Mouse (Mus musculus) testis, postnatal 10 days (tissue): ENCODE data around the gene Gm10778.

Source experiments
- DNase-seq: peaks from one replicate; pipeline ENCODE4 v3.0.0; 2021; ENCODE audit warnings: low spot score

The Gm10778 gene

GRCm38 (mm10) chr10:81648803-81649775, at the start of gene Gm10778:
Gm10778 (plus strand) TSS chr10:81649059.
- DNase-seq: peak; percentile 90

- DNase-seq: no peak
Observed at GRCm38 (mm10) chr10:81599630-81600029, 49.2 kb upstream of the Gm10778 start.

DNA sequence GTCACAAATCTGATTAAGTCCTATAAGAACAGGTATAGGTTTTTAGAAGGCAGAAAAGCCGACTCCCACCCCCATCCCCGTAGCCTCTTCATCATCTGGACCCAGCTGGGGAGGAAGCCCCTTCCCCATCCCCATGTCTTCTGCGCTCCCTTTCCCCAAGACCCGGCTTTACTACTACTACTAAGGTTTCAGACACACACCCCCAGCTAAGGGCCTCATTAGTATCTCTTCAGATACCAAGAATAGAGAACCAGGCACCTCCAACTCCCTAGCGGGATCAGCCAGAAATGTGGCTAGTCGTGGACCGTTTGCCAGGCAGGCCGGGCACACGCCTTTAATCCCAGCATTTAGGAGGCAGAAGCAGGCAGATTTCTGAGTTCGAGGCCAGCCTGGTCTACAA, 48.8 kb upstream of the Gm10778 start:
- DNase-seq: no peak

DNA sequence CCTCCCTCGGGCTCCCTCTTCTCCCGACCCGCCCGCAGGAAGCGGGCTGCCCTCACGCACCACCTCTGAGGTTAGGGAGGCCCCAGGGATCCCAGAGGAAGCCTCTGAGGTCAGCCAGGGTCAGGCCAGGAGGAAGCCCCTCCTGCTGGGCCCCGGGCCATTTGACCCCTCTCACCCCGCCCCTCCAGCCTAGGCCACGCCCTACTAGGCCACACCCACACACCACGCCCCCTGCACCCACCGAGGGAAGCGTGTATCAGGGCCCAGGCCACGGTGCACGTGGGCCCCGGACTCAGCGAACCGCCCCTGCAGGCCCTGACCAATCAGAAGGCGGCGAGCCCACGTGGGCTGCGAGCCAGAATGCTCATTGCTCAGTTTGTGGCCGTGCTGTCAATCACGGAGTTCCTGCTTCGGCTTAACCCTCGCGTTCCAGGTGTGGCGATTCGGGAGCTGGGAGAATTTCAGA, 48.1 kb upstream of the Gm10778 start, which contains the start of gene Tle6:
Gene Tle6 (minus strand): TSS at position 336 of the 466 bp plus-strand sequence.
- peak; percentile 98 for DNase-seq

DNA sequence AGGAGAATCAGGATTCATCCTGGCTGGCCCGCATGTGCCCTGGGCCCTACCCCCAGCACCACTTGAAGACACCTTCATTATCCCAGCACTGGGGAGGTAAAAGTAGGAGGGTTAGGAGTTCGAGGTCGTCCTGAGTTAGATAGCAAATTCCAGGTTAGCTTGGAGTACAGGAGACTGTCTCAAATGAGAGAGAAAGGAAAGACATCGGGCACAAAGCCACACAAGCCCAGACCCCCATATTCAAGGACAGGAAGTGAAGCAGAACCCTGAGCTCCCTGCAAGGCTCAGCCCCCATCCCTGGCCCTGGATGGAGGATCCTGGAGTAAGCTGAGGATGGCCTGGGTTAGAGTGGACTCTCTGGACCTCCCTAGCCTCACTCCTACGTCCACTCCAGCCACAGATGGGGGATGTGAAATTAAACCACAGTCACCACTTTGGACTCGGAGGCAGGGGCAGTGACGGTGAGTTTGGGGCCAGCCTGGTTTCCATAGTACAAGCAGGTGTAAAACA, 47.4 kb upstream of the Gm10778 start:
- DNase-seq: no peak

- no peak for DNase-seq
Observed at GRCm38 (mm10) chr10:81602741-81603151, 46.1 kb upstream of the Gm10778 start.

DNA sequence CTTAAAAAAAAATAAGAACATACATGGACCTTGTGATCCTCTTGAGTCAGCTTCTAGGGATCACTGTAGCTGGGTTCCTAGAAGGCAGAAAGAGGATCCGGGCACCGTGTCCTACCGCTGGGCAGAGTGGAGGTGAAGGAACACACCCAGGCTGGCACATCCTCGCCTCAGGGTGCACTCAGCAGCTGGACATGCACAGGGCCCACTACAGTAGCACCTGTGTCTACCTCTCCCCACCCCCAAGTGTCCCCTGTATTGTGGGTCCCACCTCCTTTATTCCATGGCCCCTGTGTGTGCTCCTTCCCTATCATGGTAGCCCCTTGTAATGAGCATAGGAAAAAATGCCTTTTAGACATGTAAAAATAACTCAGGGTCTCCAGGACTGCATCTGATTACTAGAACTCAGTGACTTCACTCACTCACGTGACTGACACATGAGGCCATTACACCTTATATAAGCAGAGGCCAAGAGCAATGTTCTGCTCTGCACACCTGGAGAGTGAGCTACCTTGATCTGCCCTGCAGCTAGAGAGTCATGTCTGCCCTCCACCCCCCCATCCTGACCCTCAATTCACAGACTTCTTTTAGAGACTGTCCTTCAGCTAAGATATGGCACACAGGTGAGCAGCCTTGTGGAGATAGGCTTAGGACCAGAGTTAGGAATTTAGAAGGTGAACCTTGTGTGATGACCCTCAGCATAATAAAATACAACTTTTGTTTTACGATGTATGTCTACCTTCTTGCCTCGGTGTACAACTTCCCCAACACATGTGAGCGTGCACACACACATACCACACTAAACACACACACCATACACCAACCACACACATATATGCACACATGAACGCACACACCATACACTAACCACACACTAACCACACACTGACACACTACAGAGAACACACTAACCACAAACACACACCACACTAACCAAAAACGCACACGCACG, 44.6 kb upstream of the Gm10778 start:
- DNase-seq: no peak

- peak; percentile 92 for DNase-seq
Observed at GRCm38 (mm10) chr10:81604968-81605665, 43.7 kb upstream of the Gm10778 start.

DNA sequence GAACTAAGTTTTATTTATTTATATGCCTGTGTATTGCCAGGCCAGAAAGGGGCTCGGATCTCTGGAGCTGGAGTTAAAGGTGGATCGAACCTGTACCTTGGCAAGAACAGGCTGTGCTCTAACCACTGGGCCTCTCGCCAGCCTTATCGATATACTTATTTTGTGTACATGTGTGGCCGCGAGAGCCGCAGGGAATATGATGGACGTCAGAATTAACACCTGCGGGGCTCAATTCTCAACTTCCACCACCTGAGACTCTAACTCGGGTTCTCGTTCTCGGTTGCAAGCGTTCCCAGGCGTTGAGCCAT, 43.2 kb upstream of the Gm10778 start:
- DNase-seq: peak; percentile 77

DNA sequence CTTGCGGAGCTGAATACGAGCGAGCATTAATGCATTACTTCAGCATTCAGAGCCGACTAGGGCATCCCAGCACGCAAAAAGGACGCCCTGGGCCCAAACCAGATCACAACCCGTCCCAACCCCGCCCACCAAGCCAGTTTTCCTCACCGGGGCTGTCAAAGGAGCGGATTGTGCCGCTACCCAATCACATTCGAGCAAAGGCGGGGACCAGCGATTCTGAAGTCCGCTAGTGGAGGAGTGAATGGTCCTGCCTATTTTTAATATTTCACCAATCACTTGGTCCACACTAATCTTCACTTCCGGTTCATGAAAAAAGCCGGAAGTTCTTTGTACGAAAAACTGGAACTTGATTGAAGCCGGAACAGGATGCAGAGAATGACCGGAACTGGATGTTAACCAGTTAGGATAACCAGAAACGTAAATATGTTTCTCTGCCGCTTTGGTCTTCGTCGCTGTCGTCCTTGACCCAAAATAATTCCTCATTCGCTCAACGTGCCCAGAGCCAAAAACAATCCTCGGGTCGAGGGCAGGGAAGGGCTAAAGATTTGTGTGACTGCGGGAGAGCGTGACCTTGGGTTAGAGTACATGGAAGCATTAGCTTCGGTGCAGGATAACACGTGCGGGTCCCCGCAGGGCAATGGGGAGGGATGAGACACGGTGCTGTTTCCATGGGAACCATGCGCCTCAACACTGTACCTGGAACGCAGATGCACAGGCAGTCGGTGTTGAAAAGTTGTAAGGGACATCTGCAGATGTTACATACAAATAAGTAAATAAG, 42.7 kb upstream of the Gm10778 start, which contains the start of gene BC025920:
Gene BC025920 (plus strand): TSS at position 297 of the 778 bp plus-strand sequence.
- DNase-seq: peak; percentile 95

DNA sequence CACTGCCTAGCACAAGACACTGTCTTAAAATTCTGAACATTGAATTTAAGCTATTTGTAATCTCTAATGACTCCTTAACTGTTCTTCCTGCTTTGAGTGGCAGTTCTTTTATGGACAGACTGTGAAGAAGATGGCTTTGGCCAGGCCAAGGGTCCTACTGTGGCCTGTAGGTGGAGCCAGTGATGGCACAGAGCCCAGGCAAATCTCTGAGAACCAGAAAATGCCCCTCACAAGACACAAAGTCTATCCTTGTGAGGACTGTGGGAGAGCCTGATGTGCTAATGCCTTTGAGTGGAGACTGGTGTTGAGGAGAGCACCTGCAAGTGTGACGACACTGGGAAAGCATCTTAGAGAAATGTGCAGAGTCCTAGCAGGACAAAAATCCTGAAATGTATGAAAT, 40.6 kb upstream of the Gm10778 start:
- DNase-seq: no peak

DNA sequence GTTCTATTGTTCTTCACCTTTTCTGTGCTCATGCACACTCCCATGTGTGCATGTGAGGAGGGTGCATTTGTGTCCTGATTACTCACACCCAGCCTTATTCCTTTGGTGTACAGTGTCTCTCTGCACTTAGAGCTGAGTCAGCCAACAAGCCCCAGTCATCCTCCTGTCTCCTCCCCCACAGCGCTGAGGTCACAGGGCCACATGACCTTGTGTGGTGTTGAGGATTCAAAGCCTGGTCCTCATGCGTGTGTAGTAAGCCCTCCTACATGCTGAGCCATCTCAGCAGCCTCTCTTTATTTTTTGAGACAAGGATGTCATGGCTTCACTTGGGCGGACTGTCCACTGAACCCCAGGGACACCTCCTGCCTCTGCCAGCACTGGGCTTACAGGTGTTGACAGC, 36.1 kb upstream of the Gm10778 start:
- DNase-seq: no peak

- no peak for DNase-seq
Observed at GRCm38 (mm10) chr10:81615486-81615885, 33.4 kb upstream of the Gm10778 start.

- no peak for DNase-seq
Observed at GRCm38 (mm10) chr10:81619976-81620375, 28.9 kb upstream of the Gm10778 start.

DNA sequence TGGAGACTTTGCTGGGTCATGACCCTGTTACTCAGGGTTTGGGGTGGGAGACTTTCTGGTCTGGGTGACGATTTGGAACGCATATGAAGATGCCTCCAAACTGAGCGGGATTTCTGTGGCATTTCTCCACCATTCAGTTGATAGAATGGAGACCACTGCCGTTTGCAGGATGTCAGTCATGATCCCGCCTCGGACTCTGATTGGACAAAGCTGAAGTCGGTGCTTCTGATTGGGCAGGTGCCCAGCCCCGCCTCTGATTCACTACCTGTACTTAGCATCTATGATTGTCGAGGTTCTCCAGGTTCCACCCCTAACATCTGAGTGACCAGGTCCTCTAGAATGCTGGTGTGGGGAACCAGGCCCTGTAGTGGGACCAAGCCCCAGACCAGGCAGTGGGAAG, 28.1 kb upstream of the Gm10778 start:
- DNase-seq: no peak

DNA sequence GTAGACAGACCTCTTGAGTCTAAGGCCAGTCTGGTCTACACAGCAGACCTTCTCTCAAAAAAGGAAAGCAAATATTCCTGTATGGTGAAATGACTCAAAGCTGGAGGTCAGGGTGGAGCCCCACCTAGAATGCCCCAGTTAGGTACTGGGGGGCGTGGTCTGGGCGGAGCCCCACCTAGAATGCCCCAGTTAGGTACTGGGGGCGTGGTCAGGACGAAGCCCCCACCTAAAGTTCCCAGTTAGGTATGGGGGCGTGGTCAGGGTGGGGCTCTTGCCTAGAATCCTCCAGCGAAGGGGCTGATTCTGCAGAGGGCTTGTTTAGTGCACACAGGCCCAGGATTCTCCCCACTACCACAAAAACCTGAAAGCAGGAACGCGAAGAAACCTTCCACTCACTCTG, 25.4 kb upstream of the Gm10778 start:
- DNase-seq: no peak

- peak; percentile 66 for DNase-seq
Observed at GRCm38 (mm10) chr10:81626101-81626993, 22.5 kb upstream of the Gm10778 start.

DNA sequence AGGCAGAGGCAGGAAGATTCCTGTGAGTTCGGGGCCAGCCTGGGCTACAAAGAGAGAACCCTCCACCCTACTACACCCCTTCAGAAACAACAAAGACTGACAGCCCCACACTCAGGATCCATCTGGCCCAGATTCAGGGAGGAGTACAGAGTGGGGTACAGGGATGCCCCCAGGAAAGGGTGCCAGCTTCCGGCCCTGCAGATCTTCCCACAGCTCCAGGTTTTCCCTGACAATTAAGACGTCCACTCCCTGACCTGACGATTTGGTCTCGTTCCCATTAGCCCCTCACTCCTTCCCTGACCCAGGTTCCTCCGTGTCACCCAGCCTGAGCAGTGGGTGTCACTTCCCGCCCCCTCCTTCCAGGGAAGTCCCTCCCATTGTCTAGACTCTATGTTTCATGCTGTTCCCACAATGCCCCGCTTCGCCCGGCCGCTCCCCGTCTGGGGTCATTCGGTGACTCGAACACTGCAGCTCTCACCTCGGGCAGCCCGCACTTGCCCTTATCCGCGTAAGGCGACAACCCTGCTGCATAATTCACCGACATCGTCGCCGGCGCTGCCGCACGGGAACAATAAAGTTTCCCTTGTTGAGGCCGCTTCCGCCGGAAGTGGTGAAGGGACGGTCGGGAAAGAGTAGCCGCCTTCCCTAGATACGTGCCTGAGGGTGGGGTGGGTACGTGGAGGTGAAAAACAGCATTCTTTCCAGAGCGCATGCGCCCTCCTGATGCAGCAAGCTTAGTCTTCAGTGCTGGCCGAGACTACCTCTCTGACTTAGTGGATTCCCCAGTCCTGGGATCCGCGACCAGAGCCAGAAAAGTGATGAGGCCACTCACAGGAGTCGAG, 21.6 kb upstream of the Gm10778 start, which contains the start of gene Sirt6:
Gene Sirt6 (minus strand): TSS at position 804 of the 842 bp plus-strand sequence.
- DNase-seq: peak; percentile 90

- peak; percentile 77 for DNase-seq
Observed at GRCm38 (mm10) chr10:81627836-81628220, 21.0 kb upstream of the Gm10778 start.
